Mouse (Mus musculus): ENCODE measurements around the gene Elavl3. TPM values are rescaled to one million over a fixed set of nuclear protein-coding genes. Genes with fewer than 3 reads are reported as not detected.

The Elavl3 gene
- polyA plus RNA-seq, 1 experiment from 2014 or later: 5.7 TPM

GRCm38 (mm10) chr9:22054411-22055076 is 2.7 kb upstream of the Elavl3 start:
- H3K4me3 ChIP-seq (ENCODE audit: low read depth, low read length): no peak overlapping the region
- peak; percentile 33; the same call in 1 of the 2 replicates for ATAC-seq (ENCODE audit: insufficient number of reproducible peaks, insufficient read depth, low FRiP score, low read depth)
- peaks cover 16% of the 10 kb centered on the region; the same call in 1 of the 2 replicates for H3K4me1 ChIP-seq (ENCODE audit: control insufficient read depth, insufficient read depth, low read length)
- WGBS: 3% methylated on average over 32 of the region's 32 CpGs
- H3K27me3 ChIP-seq (ENCODE audit: control insufficient read depth, insufficient read depth, low read length): peaks cover 35% of the 10 kb centered on the region
- no peaks in the 10 kb centered on the region for H3K9me3 ChIP-seq (ENCODE audit: control insufficient read depth, low read depth, low read length)
- H3K9ac ChIP-seq (replicated peaks; ENCODE audit: low read depth, low read length): no peak overlapping the region
- H3K27ac ChIP-seq (ENCODE audit: low read length): no peak overlapping the region
- no peak overlapping the region; the same call in 1 of the 2 replicates for H3K4me2 ChIP-seq (replicated peaks; ENCODE audit: low read depth, low read length)
- H3K36me3 ChIP-seq (ENCODE audit: control insufficient read depth, insufficient read depth, low read length): peaks cover 4% of the 10 kb centered on the region; the same call in 1 of the 2 replicates

- Histone ChIP-seq H3K9me3 (ENCODE audit: control insufficient read depth, low read depth, low read length) (no peaks in the 10 kb centered on the region), H3K4me3 (ENCODE audit: low read depth, low read length) (no peak overlapping the region), H3K4me2 (replicated peaks; ENCODE audit: low read depth, low read length) (no peak overlapping the region), H3K27me3 (ENCODE audit: control insufficient read depth, insufficient read depth, low read length) (peaks cover 35% of the 10 kb centered on the region), H3K36me3 (ENCODE audit: control insufficient read depth, insufficient read depth, low read length) (no peaks in the 10 kb centered on the region; the same call in 1 of the 2 replicates), H3K9ac (replicated peaks; ENCODE audit: low read depth, low read length) (no peak overlapping the region), H3K27ac (ENCODE audit: low read length) (no peak overlapping the region), H3K4me1 (ENCODE audit: control insufficient read depth, insufficient read depth, low read length) (peaks cover 16% of the 10 kb centered on the region; the same call in 1 of the 2 replicates)
- ATAC-seq (ENCODE audit: insufficient number of reproducible peaks, insufficient read depth, low FRiP score, low read depth): no peak
- WGBS: 24% methylated on average over 6 of the region's 7 CpGs
Measured at GRCm38 (mm10) chr9:22053657-22054056, 1.8 kb upstream of the Elavl3 start.

GRCm38 (mm10) chr9:22051161-22051957 is 464 bp downstream of the Elavl3 start:
- Histone ChIP-seq H3K27ac (ENCODE audit: low read length) (no peak overlapping the region), H3K9me3 (ENCODE audit: control insufficient read depth, low read depth, low read length) (no peaks in the 10 kb centered on the region), H3K4me1 (ENCODE audit: control insufficient read depth, insufficient read depth, low read length) (peaks cover 16% of the 10 kb centered on the region; the same call in 1 of the 2 replicates), H3K9ac (replicated peaks; ENCODE audit: low read depth, low read length) (no peak overlapping the region), H3K27me3 (ENCODE audit: control insufficient read depth, insufficient read depth, low read length) (peaks cover 35% of the 10 kb centered on the region), H3K4me3 (ENCODE audit: low read depth, low read length) (peak overlapping the region; percentile 30), H3K4me2 (replicated peaks; ENCODE audit: low read depth, low read length) (peak overlapping the region; percentile 61), H3K36me3 (ENCODE audit: control insufficient read depth, insufficient read depth, low read length) (no peaks in the 10 kb centered on the region)
- WGBS: 2% methylated on average over 55 of the region's 67 CpGs
- ATAC-seq (ENCODE audit: insufficient number of reproducible peaks, insufficient read depth, low FRiP score, low read depth): 0 out of 2 replicates have a peak, but pooled peaks have one; percentile 4

- H3K4me2 ChIP-seq (replicated peaks; ENCODE audit: low read depth, low read length): peak overlapping the region; percentile 61
- peaks cover 35% of the 10 kb centered on the region for H3K27me3 ChIP-seq (ENCODE audit: control insufficient read depth, insufficient read depth, low read length)
- peaks cover 16% of the 10 kb centered on the region; the same call in 1 of the 2 replicates for H3K4me1 ChIP-seq (ENCODE audit: control insufficient read depth, insufficient read depth, low read length)
- H3K4me3 ChIP-seq (ENCODE audit: low read depth, low read length): peak overlapping the region; percentile 30
- H3K9me3 ChIP-seq (ENCODE audit: control insufficient read depth, low read depth, low read length): no peaks in the 10 kb centered on the region
- ATAC-seq (ENCODE audit: insufficient number of reproducible peaks, insufficient read depth, low FRiP score, low read depth): peak; percentile 53
- no peak overlapping the region for H3K27ac ChIP-seq (ENCODE audit: low read length)
- no peaks in the 10 kb centered on the region for H3K36me3 ChIP-seq (ENCODE audit: control insufficient read depth, insufficient read depth, low read length)
- no peak overlapping the region for H3K9ac ChIP-seq (replicated peaks; ENCODE audit: low read depth, low read length)
- WGBS: 1% methylated on average over 38 of the region's 43 CpGs
Measured at GRCm38 (mm10) chr9:22050351-22050889, 1.4 kb downstream of the Elavl3 start.

GRCm38 (mm10) chr9:22049721-22050270 is 2.0 kb downstream of the Elavl3 start:
- Histone ChIP-seq H3K36me3 (ENCODE audit: control insufficient read depth, insufficient read depth, low read length) (no peaks in the 10 kb centered on the region), H3K4me1 (ENCODE audit: control insufficient read depth, insufficient read depth, low read length) (peaks cover 16% of the 10 kb centered on the region; the same call in 1 of the 2 replicates), H3K4me3 (ENCODE audit: low read depth, low read length) (peak overlapping the region; percentile 30; the same call in 1 of the 2 replicates), H3K27ac (ENCODE audit: low read length) (no peak overlapping the region), H3K27me3 (ENCODE audit: control insufficient read depth, insufficient read depth, low read length) (peaks cover 35% of the 10 kb centered on the region), H3K9ac (replicated peaks; ENCODE audit: low read depth, low read length) (no peak overlapping the region), H3K4me2 (replicated peaks; ENCODE audit: low read depth, low read length) (no peak overlapping the region), H3K9me3 (ENCODE audit: control insufficient read depth, low read depth, low read length) (no peaks in the 10 kb centered on the region)
- 45% methylated on average over 4 of the region's 4 CpGs for WGBS
- no peak for ATAC-seq (ENCODE audit: insufficient number of reproducible peaks, insufficient read depth, low FRiP score, low read depth)

GRCm38 (mm10) chr9:22049315-22049714 is 2.5 kb downstream of the Elavl3 start:
- Histone ChIP-seq H3K4me1 (ENCODE audit: control insufficient read depth, insufficient read depth, low read length) (peaks cover 16% of the 10 kb centered on the region; the same call in 1 of the 2 replicates), H3K4me2 (replicated peaks; ENCODE audit: low read depth, low read length) (no peak overlapping the region), H3K9me3 (ENCODE audit: control insufficient read depth, low read depth, low read length) (no peaks in the 10 kb centered on the region), H3K27ac (ENCODE audit: low read length) (no peak overlapping the region), H3K4me3 (ENCODE audit: low read depth, low read length) (no peak overlapping the region), H3K36me3 (ENCODE audit: control insufficient read depth, insufficient read depth, low read length) (no peaks in the 10 kb centered on the region), H3K9ac (replicated peaks; ENCODE audit: low read depth, low read length) (no peak overlapping the region), H3K27me3 (ENCODE audit: control insufficient read depth, insufficient read depth, low read length) (peaks cover 35% of the 10 kb centered on the region)
- 59% methylated on average over 11 of the region's 11 CpGs for WGBS
- no peak for ATAC-seq (ENCODE audit: insufficient number of reproducible peaks, insufficient read depth, low FRiP score, low read depth)

- Histone ChIP-seq H3K4me2 (replicated peaks; ENCODE audit: low read depth, low read length) (no peak overlapping the region), H3K27ac (ENCODE audit: low read length) (no peak overlapping the region), H3K27me3 (ENCODE audit: control insufficient read depth, insufficient read depth, low read length) (peaks cover 25% of the 10 kb centered on the region), H3K9ac (replicated peaks; ENCODE audit: low read depth, low read length) (no peak overlapping the region), H3K4me3 (ENCODE audit: low read depth, low read length) (no peak overlapping the region), H3K36me3 (ENCODE audit: control insufficient read depth, insufficient read depth, low read length) (no peaks in the 10 kb centered on the region), H3K4me1 (ENCODE audit: control insufficient read depth, insufficient read depth, low read length) (peaks cover 16% of the 10 kb centered on the region; the same call in 1 of the 2 replicates), H3K9me3 (ENCODE audit: control insufficient read depth, low read depth, low read length) (no peaks in the 10 kb centered on the region)
- WGBS: 49% methylated on average over 9 of the region's 9 CpGs
- no peak for ATAC-seq (ENCODE audit: insufficient number of reproducible peaks, insufficient read depth, low FRiP score, low read depth)
Measured at GRCm38 (mm10) chr9:22047329-22047728, 4.5 kb downstream of the Elavl3 start.

GRCm38 (mm10) chr9:22041832-22042231 is 10.0 kb downstream of the Elavl3 start:
- Histone ChIP-seq H3K9me3 (ENCODE audit: control insufficient read depth, low read depth, low read length) (no peaks in the 10 kb centered on the region), H3K4me3 (ENCODE audit: low read depth, low read length) (no peak overlapping the region), H3K27me3 (ENCODE audit: control insufficient read depth, insufficient read depth, low read length) (no peaks in the 10 kb centered on the region), H3K36me3 (ENCODE audit: control insufficient read depth, insufficient read depth, low read length) (no peaks in the 10 kb centered on the region), H3K9ac (replicated peaks; ENCODE audit: low read depth, low read length) (no peak overlapping the region), H3K27ac (ENCODE audit: low read length) (no peak overlapping the region), H3K4me1 (ENCODE audit: control insufficient read depth, insufficient read depth, low read length) (no peaks in the 10 kb centered on the region), H3K4me2 (replicated peaks; ENCODE audit: low read depth, low read length) (no peak overlapping the region)
- no peak for ATAC-seq (ENCODE audit: insufficient number of reproducible peaks, insufficient read depth, low FRiP score, low read depth)
- 50% methylated on average over 2 of the region's 2 CpGs for WGBS
